Mouse (Mus musculus) heart, embryonic 11.5 days (tissue): Measurements from ENCODE around the gene Unc13c. TPM values are rescaled to one million over a fixed set of nuclear protein-coding genes. Genes with fewer than 3 reads are reported as not detected.

Source experiments
- ATAC-seq: fragments of 200-750 bp; cut with Nextera tagmentation; replicated peaks from 2 replicates; pipeline ENCODE4 v1.8.0; 2017; ENCODE audit warnings: moderate library complexity; ENCODE audit not compliant: insufficient number of reproducible peaks, low FRiP score, low TSS enrichment
- H3K27ac ChIP-seq: fragments of 300-500 bp; sonication (generic); 2 replicates; pipeline ENCODE4 v1.5.1; 2014; ENCODE audit warnings: mild to moderate bottlenecking, low read depth, low read length
- H3K27me3 ChIP-seq: fragments of 300-500 bp; sonication (generic); 2 replicates; pipeline ENCODE4 v1.6.1; 2014; ENCODE audit warnings: mild to moderate bottlenecking, low read length, mixed read lengths; ENCODE audit not compliant: control insufficient read depth, insufficient read depth
- H3K36me3 ChIP-seq: fragments of 300-500 bp; sonication (generic); 2 replicates; pipeline ENCODE4 v1.6.1; 2014; ENCODE audit warnings: mild to moderate bottlenecking, low read length, moderate library complexity, mixed read lengths; ENCODE audit not compliant: control insufficient read depth, insufficient read depth
- H3K4me1 ChIP-seq: fragments of 300-500 bp; sonication (generic); 2 replicates; pipeline ENCODE4 v1.6.1; 2014; ENCODE audit warnings: low read length; ENCODE audit not compliant: control insufficient read depth, insufficient read depth
- H3K4me2 ChIP-seq: fragments of 300-500 bp; sonication (generic); 2 replicates; pipeline ENCODE4 v1.6.1; 2014; ENCODE audit warnings: mild to moderate bottlenecking, moderate library complexity
- H3K4me3 ChIP-seq: fragments of 300-500 bp; sonication (generic); 2 replicates; pipeline ENCODE4 v1.5.1; 2014; ENCODE audit warnings: low read depth, low read length
- H3K9ac ChIP-seq: fragments of 300-500 bp; sonication (generic); 2 replicates; pipeline ENCODE4 v1.6.1; 2014; ENCODE audit warnings: mild to moderate bottlenecking, low read depth, low read length, moderate library complexity
- H3K9me3 ChIP-seq: fragments of 300-500 bp; sonication (generic); replicated peaks from 2 replicates; pipeline ENCODE4 v1.6.1; 2016; ENCODE audit warnings: low read length; ENCODE audit not compliant: control insufficient read depth
- WGBS: fragments of 180-500 bp; shearing (Covaris S2); extraction: QIAGEN DNeasy Blood & Tissue Kit; methylation state at CpG from one replicate; pipeline ENCODE4 v1.1.7; 2014; ENCODE audit not compliant: insufficient replicate concordance; 5-methylcytosine and 5-hydroxymethylcytosine counted together
- polyA plus RNA-seq: library from polyadenylated mRNA; unstranded; fragments of >200 nt; fragmentation: Nextera tagmentation; extraction: Ambion mirVana; gene quantifications from 2 replicates; pipeline ENCODE4 v1.2.1, GENCODE M21; 2014

The Unc13c gene
- polyA plus RNA-seq = 1.3 and 2.4 TPM in 2 replicates

DNA sequence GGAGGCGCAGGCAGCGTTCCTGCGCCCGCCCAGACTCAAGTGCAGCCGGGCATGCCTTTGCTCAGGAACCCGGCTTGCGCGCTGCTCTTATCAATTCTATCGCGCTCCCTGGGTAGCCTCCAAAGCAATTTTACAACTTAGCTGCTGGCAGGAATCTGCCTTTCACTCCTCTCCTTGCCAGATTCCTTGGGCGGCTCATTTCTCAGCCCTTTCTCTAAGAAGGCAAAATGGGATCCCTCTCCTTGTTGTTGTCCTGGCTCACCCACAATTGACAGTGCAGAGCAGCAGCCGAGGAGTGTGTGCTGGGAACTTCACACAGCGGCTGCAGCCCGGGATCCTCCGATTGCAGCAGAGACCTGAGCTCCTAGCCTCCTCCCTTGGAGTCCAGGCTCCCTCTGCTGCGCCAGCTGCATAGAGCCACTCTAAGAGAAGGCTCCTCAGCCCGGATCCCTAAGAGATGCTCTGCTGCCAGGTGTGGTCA is at the start of gene Unc13c:
Gene Unc13c (minus strand): TSS at position 326 of the 481 bp plus-strand sequence.
- peak within 1 kb of the TSS; percentile 75 for H3K4me2 ChIP-seq
- H3K36me3 ChIP-seq = no peaks in the 10 kb centered on the region
- peaks cover 20% of the 10 kb centered on the region for H3K4me1 ChIP-seq
- H3K9ac ChIP-seq = peak within 1 kb of the TSS; percentile 70
- ATAC-seq = peak; percentile 49; the same call in 1 of the 2 replicates
- WGBS = under 1% methylated on average over 17 of the region's 17 CpGs
- H3K27me3 ChIP-seq = no peaks in the 10 kb centered on the region
- H3K4me3 ChIP-seq = peak within 1 kb of the TSS; percentile 51
- 0 out of 2 replicates have a peak within 1 kb of the TSS, but pooled peaks have one; percentile 10 for H3K27ac ChIP-seq
- no peaks in the 10 kb centered on the region for H3K9me3 ChIP-seq

DNA sequence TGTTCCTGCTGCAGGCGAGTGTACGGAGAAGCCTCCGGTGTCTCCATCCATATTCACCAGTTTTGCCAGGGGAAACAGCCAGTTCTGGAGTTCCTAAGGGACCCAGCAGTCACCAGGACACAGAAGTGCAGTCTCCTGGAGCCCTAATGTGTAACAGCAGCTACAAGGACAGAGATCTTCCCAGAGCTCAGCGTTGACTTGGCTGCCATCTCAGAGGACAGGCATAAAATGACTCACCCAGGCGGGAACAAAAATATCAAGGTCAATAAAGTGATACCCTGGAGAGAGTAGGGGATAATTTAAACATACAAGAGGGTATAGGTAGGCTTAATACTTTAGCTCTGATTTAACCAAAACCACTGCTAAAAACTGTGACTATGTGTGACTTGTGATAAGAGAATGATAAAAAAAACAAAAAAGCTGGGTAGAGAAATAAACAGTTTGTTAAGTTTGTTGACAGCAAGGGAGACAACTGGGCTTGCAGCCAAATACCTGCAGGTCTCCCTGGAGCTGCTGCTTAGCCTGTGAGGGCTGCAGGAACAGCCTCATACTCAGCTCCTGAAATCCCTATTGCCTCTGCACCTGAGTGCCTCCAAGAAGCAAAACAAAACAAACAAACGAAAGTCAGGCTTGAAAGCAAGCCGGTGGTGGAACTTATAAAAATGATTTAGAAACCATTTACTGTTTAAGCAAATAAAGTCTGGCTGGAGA is 39.4 kb upstream of the Unc13c start:
- H3K4me3 ChIP-seq = no peak overlapping the region
- no peak overlapping the region for H3K27ac ChIP-seq
- no peaks in the 10 kb centered on the region for H3K36me3 ChIP-seq
- H3K4me1 ChIP-seq = no peaks in the 10 kb centered on the region
- ATAC-seq = no peak
- H3K9ac ChIP-seq = no peak overlapping the region
- H3K4me2 ChIP-seq = no peak overlapping the region
- 0 out of 2 replicates have a peak, but pooled peaks cover 2% of the 10 kb centered on the region for H3K27me3 ChIP-seq
- H3K9me3 ChIP-seq = no peaks in the 10 kb centered on the region
- WGBS = 59% methylated on average over 7 of the region's 7 CpGs

DNA sequence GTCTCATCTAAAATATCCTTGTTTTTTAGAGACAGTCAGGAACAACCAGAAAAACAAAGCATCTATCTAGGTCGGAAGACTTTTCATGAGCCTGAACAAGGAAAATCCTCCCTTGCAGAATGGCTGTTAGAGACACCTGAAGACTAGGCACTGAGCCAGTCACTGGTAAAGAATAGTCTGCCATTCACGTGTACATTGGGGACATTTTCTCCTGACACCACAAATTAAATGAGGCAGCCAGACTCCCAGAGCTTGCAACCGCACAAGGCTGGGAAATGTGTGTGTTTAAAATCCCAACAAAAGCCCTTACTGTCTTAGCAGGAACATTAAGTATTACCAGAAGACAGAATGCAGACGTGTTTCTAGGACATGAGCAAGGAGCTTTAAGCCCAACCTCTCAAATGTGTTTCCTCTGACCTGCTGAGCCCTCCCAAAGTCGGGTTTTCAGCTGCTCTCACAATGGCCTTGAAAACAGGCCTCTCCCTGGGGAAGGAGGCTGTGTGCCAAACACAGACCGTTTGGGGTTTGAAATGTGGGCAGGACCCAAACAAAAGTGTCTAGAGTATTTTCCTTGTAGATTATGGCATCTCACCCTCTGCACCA is 33.7 kb upstream of the Unc13c start:
- Histone ChIP-seq H3K9ac (no peak overlapping the region), H3K27ac (no peak overlapping the region), H3K27me3 (no peaks in the 10 kb centered on the region), H3K4me1 (peaks cover 2% of the 10 kb centered on the region; the same call in 1 of the 2 replicates), H3K36me3 (no peaks in the 10 kb centered on the region), H3K4me2 (no peak overlapping the region), H3K4me3 (no peak overlapping the region), H3K9me3 (no peaks in the 10 kb centered on the region)
- no peak for ATAC-seq
- WGBS = 38% methylated on average over 6 of the region's 6 CpGs

DNA sequence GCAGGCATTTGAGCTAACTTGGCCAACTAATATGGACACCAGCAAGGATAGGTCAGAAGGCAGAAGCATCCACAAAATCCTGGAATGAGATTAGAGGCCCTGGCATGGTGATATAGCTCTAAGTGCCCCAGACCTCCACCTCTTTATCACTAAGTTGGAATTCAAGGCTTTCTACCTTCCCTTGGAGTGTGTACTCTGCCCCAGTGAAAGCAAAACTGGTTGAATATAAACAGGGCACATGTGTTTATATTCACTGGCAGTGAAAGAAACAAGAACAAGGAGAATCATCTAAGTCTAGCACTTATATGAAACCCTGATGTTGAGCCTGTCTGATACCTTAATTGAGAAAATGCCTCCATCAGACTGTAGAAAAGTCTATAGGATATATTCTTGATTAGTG is 19.3 kb upstream of the Unc13c start:
- Histone ChIP-seq H3K9me3 (peaks cover 5% of the 10 kb centered on the region; the same call in 1 of the 2 replicates), H3K4me2 (no peak overlapping the region), H3K4me1 (no peaks in the 10 kb centered on the region), H3K27me3 (no peaks in the 10 kb centered on the region), H3K9ac (no peak overlapping the region), H3K36me3 (no peaks in the 10 kb centered on the region), H3K27ac (no peak overlapping the region), H3K4me3 (no peak overlapping the region)
- no peak for ATAC-seq

DNA sequence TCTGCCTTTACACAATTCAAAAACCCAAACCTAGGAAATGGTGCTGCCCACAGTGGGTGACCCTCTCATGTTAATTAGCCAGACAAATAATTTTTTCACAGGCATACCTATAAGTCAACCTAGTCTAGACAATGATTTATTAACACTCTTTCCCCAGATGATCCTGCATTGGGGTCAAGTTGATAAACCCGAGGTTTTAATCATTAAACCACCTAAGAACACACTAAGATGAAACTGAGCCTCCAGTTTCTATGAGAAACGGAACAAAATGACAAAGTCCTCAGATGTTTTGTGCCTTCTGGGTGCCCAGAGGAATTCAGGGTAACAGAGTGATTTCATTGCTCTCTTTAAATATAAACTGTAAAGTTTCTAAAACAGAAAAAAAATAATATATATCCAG is 18.5 kb upstream of the Unc13c start:
- H3K4me3 ChIP-seq = no peak overlapping the region
- H3K9ac ChIP-seq = no peak overlapping the region
- no peak overlapping the region for H3K27ac ChIP-seq
- H3K9me3 ChIP-seq = peaks cover 5% of the 10 kb centered on the region; the same call in 1 of the 2 replicates
- H3K36me3 ChIP-seq = no peaks in the 10 kb centered on the region
- H3K27me3 ChIP-seq = no peaks in the 10 kb centered on the region
- ATAC-seq = no peak
- WGBS = 68% methylated on average over 2 of the region's 2 CpGs
- no peaks in the 10 kb centered on the region for H3K4me1 ChIP-seq
- H3K4me2 ChIP-seq = no peak overlapping the region

DNA sequence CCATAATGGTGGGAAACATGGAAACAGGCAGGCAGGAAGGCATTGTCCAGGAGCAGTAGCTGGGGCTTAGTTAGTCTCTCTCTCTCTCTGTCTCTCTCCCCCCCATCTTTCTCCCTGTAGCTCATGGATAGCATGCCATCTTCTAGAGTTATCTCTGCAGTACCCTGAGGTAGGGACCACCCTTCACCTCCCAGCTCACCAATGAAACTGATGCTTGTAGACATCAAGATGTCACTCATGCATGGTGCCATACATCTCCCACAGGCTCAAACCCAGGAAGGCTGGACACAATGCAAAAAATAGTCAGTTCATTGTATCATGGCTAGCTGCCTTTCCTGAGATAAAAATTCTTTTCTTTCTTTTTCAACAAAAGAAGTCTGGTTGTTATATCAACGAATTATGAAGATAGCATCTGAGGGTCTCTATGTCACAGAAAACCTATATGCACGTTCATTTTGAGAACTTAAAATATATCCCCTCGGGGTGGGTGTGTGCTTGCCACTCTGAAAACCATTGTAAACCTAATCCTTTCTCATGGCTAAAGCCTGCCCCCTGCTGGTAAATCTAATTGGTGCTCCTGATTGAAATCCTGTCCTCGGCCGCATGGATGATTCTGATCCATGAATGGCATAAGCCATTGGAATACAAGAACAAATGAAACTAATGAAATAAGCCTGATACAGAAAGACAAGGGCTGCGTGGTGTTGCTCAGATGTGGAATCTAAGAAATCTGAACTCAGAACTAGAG is 14.0 kb upstream of the Unc13c start:
- no peak for ATAC-seq
- H3K4me3 ChIP-seq = no peak overlapping the region
- WGBS = 15% methylated on average over 6 of the region's 6 CpGs

DNA sequence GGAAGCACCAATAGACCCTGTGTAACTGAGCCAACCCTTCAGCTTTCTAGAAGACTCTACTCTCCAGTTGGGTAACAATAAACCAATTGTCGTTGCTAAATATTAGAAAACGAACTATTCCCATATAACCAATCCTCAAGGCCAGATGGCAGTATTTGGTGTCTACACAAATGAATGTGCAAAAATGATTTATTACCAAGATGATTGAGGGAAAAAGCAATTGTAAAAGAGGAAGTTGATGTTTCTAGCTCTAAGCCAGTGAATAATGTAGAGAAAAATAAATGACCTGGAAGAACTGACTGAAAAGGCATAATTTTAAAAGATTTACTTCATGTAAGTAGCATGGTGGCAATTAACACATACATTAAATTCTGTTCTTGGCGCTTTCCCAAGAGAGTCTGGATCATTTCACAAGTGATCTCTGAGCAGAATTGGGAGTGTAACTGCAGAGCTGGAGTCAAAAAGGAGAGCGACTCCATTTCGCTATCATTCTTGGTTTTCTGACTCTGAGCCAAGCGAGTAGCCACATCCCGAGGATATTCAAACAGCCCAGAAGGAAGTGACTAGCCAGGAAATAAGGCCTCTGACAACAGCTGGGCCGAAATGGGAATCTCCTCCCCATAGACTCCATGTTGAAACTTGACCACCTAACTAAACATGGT is 3.7 kb upstream of the Unc13c start:
- WGBS = 64% methylated on average over 8 of the region's 8 CpGs
- H3K27me3 ChIP-seq = no peaks in the 10 kb centered on the region
- no peak for ATAC-seq
- H3K4me1 ChIP-seq = no peaks in the 10 kb centered on the region
- H3K4me3 ChIP-seq = no peak overlapping the region
- no peaks in the 10 kb centered on the region for H3K36me3 ChIP-seq
- no peak overlapping the region for H3K9ac ChIP-seq
- H3K9me3 ChIP-seq = no peaks in the 10 kb centered on the region
- no peak overlapping the region for H3K27ac ChIP-seq
- no peak overlapping the region for H3K4me2 ChIP-seq

More for the DNA sequence above, 14.0 kb upstream of the Unc13c start:
- H3K36me3 ChIP-seq = no peaks in the 10 kb centered on the region
- H3K4me2 ChIP-seq = no peak overlapping the region
- no peak overlapping the region for H3K9ac ChIP-seq
- H3K4me1 ChIP-seq = 0 out of 2 replicates have a peak, but pooled peaks cover 3% of the 10 kb centered on the region
- no peaks in the 10 kb centered on the region for H3K9me3 ChIP-seq
- no peak overlapping the region for H3K27ac ChIP-seq
- no peaks in the 10 kb centered on the region for H3K27me3 ChIP-seq

DNA sequence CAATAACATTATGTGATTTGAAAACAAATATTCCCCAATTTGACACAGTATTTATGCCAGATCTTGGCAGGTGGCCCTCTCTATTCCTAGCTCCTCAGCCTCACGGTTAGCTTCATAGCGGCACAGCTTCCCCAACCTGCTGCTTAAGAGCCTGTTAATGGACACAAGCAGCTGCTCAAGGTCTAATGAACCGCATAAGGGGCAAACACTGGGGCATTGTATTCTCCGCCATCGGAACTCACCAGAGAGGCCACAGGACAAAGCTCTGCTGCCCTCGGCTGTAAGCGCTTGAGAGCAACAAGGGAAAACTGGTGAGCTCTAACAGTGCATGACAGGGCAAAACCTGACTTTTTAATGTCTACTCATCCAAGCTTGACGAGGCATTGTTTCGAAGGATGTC is 2.0 kb upstream of the Unc13c start:
- H3K36me3 ChIP-seq = no peaks in the 10 kb centered on the region
- H3K9ac ChIP-seq = no peak overlapping the region
- H3K9me3 ChIP-seq = no peaks in the 10 kb centered on the region
- 67% methylated on average over 9 of the region's 9 CpGs for WGBS
- H3K27me3 ChIP-seq = no peaks in the 10 kb centered on the region
- H3K27ac ChIP-seq = no peak overlapping the region
- no peak for ATAC-seq
- no peak overlapping the region for H3K4me3 ChIP-seq
- peaks cover 14% of the 10 kb centered on the region for H3K4me1 ChIP-seq
- H3K4me2 ChIP-seq = no peak overlapping the region
